Mouse (Mus musculus) adrenal gland, postnatal 25 days (tissue): ENCODE results near the gene Grid1. TPM values are rescaled to one million over a fixed set of nuclear protein-coding genes. Genes with fewer than 3 reads are reported as not detected.

Source experiments
- DNase-seq: peaks from one replicate; pipeline ENCODE4 v3.0.0; 2021; ENCODE audit warnings: mixed read lengths
- total RNA-seq: library from RNA; stranded (reverse); gene quantifications from 2 replicates; pipeline ENCODE4 v1.2.3, GENCODE M21; 2021

Gene Grid1
- total RNA-seq, 1 experiment from 2014 or later = 0.73 TPM

GRCm38 (mm10) chr14:34837145-34837544 lies 17.2 kb downstream of the Grid1 start:
- DNase-seq = no peak

- no peak for DNase-seq
Observed at GRCm38 (mm10) chr14:34838999-34839398, 19.1 kb downstream of the Grid1 start.

- DNase-seq = no peak
Observed at GRCm38 (mm10) chr14:34839898-34840297, 20.0 kb downstream of the Grid1 start.

- no peak for DNase-seq
Observed at GRCm38 (mm10) chr14:34843579-34843978, 23.7 kb downstream of the Grid1 start.

- DNase-seq = no peak
Observed at GRCm38 (mm10) chr14:34844166-34844565, 24.3 kb downstream of the Grid1 start.

- no peak for DNase-seq
Observed at GRCm38 (mm10) chr14:34846799-34847198, 26.9 kb downstream of the Grid1 start.

- no peak for DNase-seq
Observed at GRCm38 (mm10) chr14:34847625-34848024, 27.7 kb downstream of the Grid1 start.

GRCm38 (mm10) chr14:34860891-34861780 lies 41.2 kb downstream of the Grid1 start:
- DNase-seq = no peak

- peak; percentile 48 for DNase-seq
Observed at GRCm38 (mm10) chr14:34867266-34867665, 47.4 kb downstream of the Grid1 start.

GRCm38 (mm10) chr14:34868513-34869260 lies 48.8 kb downstream of the Grid1 start:
- DNase-seq = no peak

GRCm38 (mm10) chr14:34879996-34880395 lies 60.1 kb downstream of the Grid1 start:
- no peak for DNase-seq

- DNase-seq = no peak
Observed at GRCm38 (mm10) chr14:34880431-34881421, 60.8 kb downstream of the Grid1 start.

GRCm38 (mm10) chr14:34884194-34884593 lies 64.3 kb downstream of the Grid1 start:
- no peak for DNase-seq

- no peak for DNase-seq
Observed at GRCm38 (mm10) chr14:34884611-34885010, 64.7 kb downstream of the Grid1 start.

- peak; percentile 10 for DNase-seq
Observed at GRCm38 (mm10) chr14:34891769-34892532, 72.0 kb downstream of the Grid1 start.

- DNase-seq = no peak
Observed at GRCm38 (mm10) chr14:34896253-34896982, 76.5 kb downstream of the Grid1 start.

- DNase-seq = no peak
Observed at GRCm38 (mm10) chr14:34903854-34904253, 83.9 kb downstream of the Grid1 start.

- no peak for DNase-seq
Observed at GRCm38 (mm10) chr14:34905697-34906096, 85.8 kb downstream of the Grid1 start.

GRCm38 (mm10) chr14:34908366-34908765 lies 88.5 kb downstream of the Grid1 start:
- no peak for DNase-seq

GRCm38 (mm10) chr14:34908804-34909203 lies 88.9 kb downstream of the Grid1 start:
- DNase-seq = no peak

- DNase-seq = no peak
Observed at GRCm38 (mm10) chr14:34916315-34916714, 96.4 kb downstream of the Grid1 start.
